Mouse (Mus musculus) heart, embryonic 11.5 days (tissue): ENCODE measurements at regions not wholly inside any gene's neighbourhood (a gene's known extent, or its start where the extent isn't known, plus 50 kb on each side); places are given as distances from the start of the nearest gene placed in this dataset.

Experiments
- ATAC-seq: fragments of 200-750 bp; cut with Nextera tagmentation; replicated peaks from 2 replicates; pipeline ENCODE4 v1.8.0; 2017; ENCODE audit warnings: moderate library complexity; ENCODE audit not compliant: insufficient number of reproducible peaks, low FRiP score, low TSS enrichment
- H3K27ac ChIP-seq: fragments of 300-500 bp; sonication (generic); 2 replicates; pipeline ENCODE4 v1.5.1; 2014; ENCODE audit warnings: mild to moderate bottlenecking, low read depth, low read length
- H3K27me3 ChIP-seq: fragments of 300-500 bp; sonication (generic); 2 replicates; pipeline ENCODE4 v1.6.1; 2014; ENCODE audit warnings: mild to moderate bottlenecking, low read length, mixed read lengths; ENCODE audit not compliant: control insufficient read depth, insufficient read depth
- H3K36me3 ChIP-seq: fragments of 300-500 bp; sonication (generic); 2 replicates; pipeline ENCODE4 v1.6.1; 2014; ENCODE audit warnings: mild to moderate bottlenecking, low read length, moderate library complexity, mixed read lengths; ENCODE audit not compliant: control insufficient read depth, insufficient read depth
- H3K4me1 ChIP-seq: fragments of 300-500 bp; sonication (generic); 2 replicates; pipeline ENCODE4 v1.6.1; 2014; ENCODE audit warnings: low read length; ENCODE audit not compliant: control insufficient read depth, insufficient read depth
- H3K4me2 ChIP-seq: fragments of 300-500 bp; sonication (generic); 2 replicates; pipeline ENCODE4 v1.6.1; 2014; ENCODE audit warnings: mild to moderate bottlenecking, moderate library complexity
- H3K4me3 ChIP-seq: fragments of 300-500 bp; sonication (generic); 2 replicates; pipeline ENCODE4 v1.5.1; 2014; ENCODE audit warnings: low read depth, low read length
- H3K9ac ChIP-seq: fragments of 300-500 bp; sonication (generic); 2 replicates; pipeline ENCODE4 v1.6.1; 2014; ENCODE audit warnings: mild to moderate bottlenecking, low read depth, low read length, moderate library complexity
- H3K9me3 ChIP-seq: fragments of 300-500 bp; sonication (generic); replicated peaks from 2 replicates; pipeline ENCODE4 v1.6.1; 2016; ENCODE audit warnings: low read length; ENCODE audit not compliant: control insufficient read depth
- WGBS: fragments of 180-500 bp; shearing (Covaris S2); extraction: QIAGEN DNeasy Blood & Tissue Kit; methylation state at CpG from one replicate; pipeline ENCODE4 v1.1.7; 2014; ENCODE audit not compliant: insufficient replicate concordance; 5-methylcytosine and 5-hydroxymethylcytosine counted together

DNA sequence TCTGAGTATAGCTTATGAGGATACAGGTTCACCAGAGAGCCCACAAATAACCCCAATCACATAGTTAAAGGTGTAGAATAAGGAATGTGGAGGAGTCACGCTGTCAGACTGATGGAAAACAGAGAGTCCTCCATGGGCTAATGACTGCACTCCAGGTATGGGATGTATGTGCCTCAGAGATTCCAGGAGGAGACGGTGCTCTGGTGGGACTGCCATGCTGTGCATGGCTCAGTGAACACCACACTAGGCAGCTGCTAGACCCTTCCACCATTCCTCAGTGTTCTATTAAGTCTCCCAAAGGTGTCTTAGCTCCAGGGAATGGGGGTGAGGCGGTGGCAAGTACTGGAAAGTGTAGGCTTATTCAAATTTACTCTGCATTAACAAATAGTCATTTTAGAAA lies 142.0 kb downstream of the Pxdc1 start:
- no peaks in the 10 kb centered on the region for H3K4me1 ChIP-seq
- H3K4me2 ChIP-seq: no peak overlapping the region
- no peaks in the 10 kb centered on the region for H3K36me3 ChIP-seq
- WGBS: 72% methylated on average over 3 of the region's 3 CpGs
- no peak overlapping the region for H3K4me3 ChIP-seq
- no peaks in the 10 kb centered on the region for H3K9me3 ChIP-seq
- ATAC-seq: no peak
- H3K9ac ChIP-seq: no peak overlapping the region
- H3K27ac ChIP-seq: no peak overlapping the region
- H3K27me3 ChIP-seq: no peaks in the 10 kb centered on the region

DNA sequence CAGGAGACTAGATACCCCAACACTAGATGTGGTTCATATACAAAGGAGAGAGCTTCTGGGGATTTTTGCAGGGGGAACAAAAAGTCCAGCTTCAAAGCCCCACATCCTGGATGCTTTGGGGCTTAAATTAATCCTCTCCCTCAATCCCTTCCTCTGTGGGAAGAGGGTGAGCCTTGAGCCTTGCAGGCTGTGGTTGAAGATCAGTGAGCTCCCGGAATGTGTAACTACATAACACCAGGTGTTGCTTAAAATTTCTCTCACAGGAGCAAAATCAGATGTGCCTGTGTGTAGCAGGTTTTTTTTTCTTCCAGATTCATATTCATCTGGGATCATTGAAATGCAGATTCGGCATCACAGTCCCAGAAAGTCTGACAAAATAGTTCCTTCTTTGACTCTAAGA lies 146.1 kb downstream of the Pxdc1 start:
- no peak for ATAC-seq
- Histone ChIP-seq H3K9ac (no peak overlapping the region), H3K4me3 (no peak overlapping the region), H3K9me3 (no peaks in the 10 kb centered on the region), H3K4me2 (no peak overlapping the region), H3K4me1 (no peaks in the 10 kb centered on the region), H3K36me3 (no peaks in the 10 kb centered on the region), H3K27ac (no peak overlapping the region), H3K27me3 (no peaks in the 10 kb centered on the region)
- 81% methylated on average over 2 of the region's 2 CpGs for WGBS

DNA sequence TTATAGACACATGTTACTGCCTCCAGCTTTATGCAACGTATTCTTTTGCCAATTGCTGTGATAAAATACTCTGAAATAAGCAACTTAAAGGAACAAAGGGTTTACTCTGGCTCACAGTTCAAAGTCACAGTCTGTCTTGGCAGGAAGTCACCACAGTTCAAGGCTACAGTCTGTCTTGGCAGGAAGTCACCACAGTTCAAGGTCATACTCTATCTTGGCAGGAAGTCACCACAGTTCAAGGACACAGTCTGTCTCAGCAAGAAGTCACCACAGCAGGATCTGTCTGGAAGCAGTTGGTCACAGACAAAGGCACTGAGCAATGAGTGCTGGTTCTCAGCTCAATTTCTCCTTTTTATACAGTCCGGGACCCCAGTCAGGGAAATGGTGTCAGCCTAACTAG lies 147.4 kb downstream of the Pxdc1 start:
- no peak for ATAC-seq
- Histone ChIP-seq H3K9ac (no peak overlapping the region), H3K36me3 (no peaks in the 10 kb centered on the region), H3K9me3 (no peaks in the 10 kb centered on the region), H3K27ac (no peak overlapping the region), H3K4me1 (no peaks in the 10 kb centered on the region), H3K4me3 (no peak overlapping the region), H3K4me2 (no peak overlapping the region), H3K27me3 (no peaks in the 10 kb centered on the region)
- WGBS: 70% methylated on average over 2 of the region's 2 CpGs

DNA sequence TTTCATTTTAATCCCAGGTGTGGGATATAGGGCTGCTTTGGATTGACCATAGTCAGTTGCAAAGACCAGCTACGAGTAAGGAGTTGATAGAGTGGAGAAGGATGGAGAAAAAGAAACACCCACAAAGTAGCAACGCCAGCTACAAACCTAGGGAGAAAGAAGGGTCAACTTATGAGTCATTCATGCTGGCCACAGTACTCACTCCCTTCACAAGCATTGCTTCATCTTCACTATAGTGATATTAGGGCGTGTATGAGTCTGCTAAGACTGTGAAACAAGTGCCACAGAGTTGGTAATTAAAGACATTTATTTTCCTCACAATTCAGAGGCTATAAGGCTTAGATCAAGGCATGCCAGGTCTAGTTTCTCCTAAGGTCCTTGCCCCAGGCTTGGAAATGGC lies 148.4 kb downstream of the Pxdc1 start:
- Histone ChIP-seq H3K4me2 (no peak overlapping the region), H3K9me3 (no peaks in the 10 kb centered on the region), H3K9ac (no peak overlapping the region), H3K4me1 (no peaks in the 10 kb centered on the region), H3K36me3 (no peaks in the 10 kb centered on the region), H3K4me3 (no peak overlapping the region), H3K27me3 (no peaks in the 10 kb centered on the region), H3K27ac (no peak overlapping the region)
- 80% methylated on average over 3 of the region's 3 CpGs for WGBS
- no peak for ATAC-seq

DNA sequence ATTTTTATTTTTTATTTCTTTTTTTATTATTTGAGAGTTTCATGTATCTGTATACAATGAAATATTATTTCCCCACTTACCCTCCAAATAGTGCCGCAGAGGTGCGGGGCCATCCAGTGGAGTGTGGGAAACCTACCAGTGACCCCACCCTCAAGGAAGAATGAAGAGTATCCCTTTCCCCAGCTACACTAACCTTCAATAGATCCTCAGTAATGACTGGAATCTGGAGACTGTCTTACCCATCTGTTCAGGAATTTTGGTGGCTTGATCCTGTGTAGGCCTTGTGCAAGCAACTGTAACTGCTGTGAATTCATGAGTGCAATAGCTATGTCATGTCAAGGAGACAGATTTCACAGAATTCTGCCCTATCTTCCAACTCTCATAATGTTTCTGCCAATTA lies 153.9 kb upstream of the Slc22a23 start:
- no peak overlapping the region for H3K4me3 ChIP-seq
- no peaks in the 10 kb centered on the region for H3K36me3 ChIP-seq
- H3K9me3 ChIP-seq: no peaks in the 10 kb centered on the region
- no peak for ATAC-seq
- no peaks in the 10 kb centered on the region for H3K4me1 ChIP-seq
- no peak overlapping the region for H3K4me2 ChIP-seq
- H3K27me3 ChIP-seq: no peaks in the 10 kb centered on the region
- WGBS: 93% methylated on average over 2 of the region's 2 CpGs
- H3K9ac ChIP-seq: no peak overlapping the region
- no peak overlapping the region for H3K27ac ChIP-seq

DNA sequence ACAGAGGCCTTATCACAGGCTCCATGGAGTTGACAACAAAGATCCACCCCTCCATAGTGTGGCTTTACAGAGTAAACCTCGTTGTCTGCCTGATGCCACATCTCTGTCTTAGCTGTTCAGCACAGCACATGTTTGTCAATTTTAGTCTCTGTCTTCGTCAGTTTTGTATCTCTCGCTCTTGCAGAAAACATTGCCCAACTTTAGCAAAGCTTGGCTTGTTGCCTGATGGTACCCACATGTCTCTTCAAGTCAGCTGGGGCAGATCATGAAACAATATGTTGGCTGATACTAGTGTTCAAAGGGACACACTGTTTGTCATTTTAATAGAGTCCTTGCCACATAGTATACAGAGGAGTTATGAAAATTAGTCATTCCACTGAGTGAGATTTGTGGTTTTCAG lies 152.7 kb upstream of the Slc22a23 start:
- Histone ChIP-seq H3K4me3 (no peak overlapping the region), H3K9ac (no peak overlapping the region), H3K36me3 (no peaks in the 10 kb centered on the region), H3K9me3 (no peaks in the 10 kb centered on the region), H3K27ac (no peak overlapping the region), H3K4me2 (no peak overlapping the region), H3K4me1 (no peaks in the 10 kb centered on the region), H3K27me3 (no peaks in the 10 kb centered on the region)
- no peak for ATAC-seq
- 80% methylated on average over 3 of the region's 3 CpGs for WGBS

DNA sequence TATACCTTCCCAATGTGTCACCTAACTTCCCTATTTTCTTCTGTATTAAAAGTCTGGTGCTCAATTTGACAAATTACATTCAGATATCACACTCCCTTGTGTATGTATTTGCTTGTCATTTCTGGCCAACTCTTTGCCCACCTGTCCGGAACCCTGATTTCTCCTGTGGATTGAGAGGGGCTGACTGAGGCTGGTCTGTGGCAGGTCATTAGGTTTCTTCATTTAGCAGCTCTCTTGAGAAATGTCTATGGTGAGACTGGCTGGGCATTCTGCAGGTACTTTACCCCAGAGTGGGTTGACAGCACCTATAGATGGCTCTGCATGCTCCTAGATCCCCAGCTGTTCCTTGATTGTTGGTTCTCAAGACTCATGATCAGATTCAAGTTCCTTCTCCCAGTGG lies 139.8 kb upstream of the Slc22a23 start:
- Histone ChIP-seq H3K9me3 (no peaks in the 10 kb centered on the region), H3K27me3 (no peaks in the 10 kb centered on the region), H3K4me1 (no peaks in the 10 kb centered on the region), H3K4me3 (no peak overlapping the region), H3K9ac (no peak overlapping the region), H3K27ac (no peak overlapping the region), H3K4me2 (no peak overlapping the region), H3K36me3 (no peaks in the 10 kb centered on the region)
- no peak for ATAC-seq
- WGBS: 82% methylated on average over 1 of the region's 1 CpGs

DNA sequence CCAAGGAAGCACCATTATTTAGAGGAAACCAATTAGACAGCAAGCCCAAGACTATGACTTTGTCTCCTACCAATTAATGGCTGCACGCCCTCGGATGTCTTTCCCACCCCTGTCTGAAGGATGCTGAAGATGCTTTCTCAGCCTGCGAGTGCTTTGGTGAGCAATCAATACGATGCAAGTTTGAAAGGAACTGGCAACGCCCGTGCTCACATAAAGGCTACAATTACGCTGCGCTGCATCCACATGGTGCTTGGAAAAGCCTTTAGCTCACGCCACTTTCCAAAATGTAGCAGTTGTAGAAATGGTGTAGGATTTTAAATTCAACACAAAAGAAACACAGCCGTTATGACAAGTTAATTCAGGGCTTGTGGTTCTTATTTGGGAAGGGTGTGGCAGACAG lies 136.5 kb upstream of the Slc22a23 start:
- H3K4me1 ChIP-seq: no peaks in the 10 kb centered on the region
- no peaks in the 10 kb centered on the region for H3K36me3 ChIP-seq
- H3K9me3 ChIP-seq: no peaks in the 10 kb centered on the region
- 84% methylated on average over 10 of the region's 10 CpGs for WGBS
- H3K9ac ChIP-seq: no peak overlapping the region
- H3K4me3 ChIP-seq: no peak overlapping the region
- no peak overlapping the region for H3K4me2 ChIP-seq
- H3K27me3 ChIP-seq: no peaks in the 10 kb centered on the region
- ATAC-seq: no peak
- no peak overlapping the region for H3K27ac ChIP-seq

DNA sequence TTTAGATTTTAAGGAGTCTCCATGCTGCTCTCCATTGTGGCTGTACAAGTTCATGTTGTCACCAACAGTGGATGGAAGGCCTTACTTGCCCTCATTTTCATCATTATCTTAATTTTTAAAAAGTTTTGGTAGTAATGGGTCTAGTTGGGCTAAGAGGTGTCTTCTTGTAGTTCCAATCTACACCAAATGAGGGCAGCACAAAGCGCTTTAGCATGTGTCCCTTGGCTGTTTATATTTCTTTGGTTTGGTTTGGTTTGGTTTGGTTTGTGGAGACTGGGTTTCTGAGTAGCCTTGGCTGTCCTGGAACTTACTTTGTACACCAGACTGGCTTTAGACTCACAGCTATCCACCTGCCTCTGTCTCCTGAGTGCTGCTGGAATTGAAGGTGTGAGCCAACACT lies 125.4 kb upstream of the Slc22a23 start:
- WGBS: 61% methylated on average over 1 of the region's 1 CpGs
- Histone ChIP-seq H3K9ac (no peak overlapping the region), H3K4me3 (no peak overlapping the region), H3K36me3 (no peaks in the 10 kb centered on the region), H3K4me1 (no peaks in the 10 kb centered on the region), H3K4me2 (no peak overlapping the region), H3K9me3 (no peaks in the 10 kb centered on the region), H3K27ac (no peak overlapping the region), H3K27me3 (no peaks in the 10 kb centered on the region)
- ATAC-seq: no peak
